Mouse (Mus musculus): ENCODE data around the gene 0610040J01Rik. TPM values are rescaled to one million over a fixed set of nuclear protein-coding genes. Genes with fewer than 3 reads are reported as not detected.
A peak's percentile ranks its signal among the peaks of the same experiment; 100 is the strongest.

0610040J01Rik gene
- 53.9 and 62.5 TPM in 2 replicates for polyA plus RNA-seq (2015; fragmentation: Nextera tagmentation; extraction: Ambion mirVana)

DNA sequence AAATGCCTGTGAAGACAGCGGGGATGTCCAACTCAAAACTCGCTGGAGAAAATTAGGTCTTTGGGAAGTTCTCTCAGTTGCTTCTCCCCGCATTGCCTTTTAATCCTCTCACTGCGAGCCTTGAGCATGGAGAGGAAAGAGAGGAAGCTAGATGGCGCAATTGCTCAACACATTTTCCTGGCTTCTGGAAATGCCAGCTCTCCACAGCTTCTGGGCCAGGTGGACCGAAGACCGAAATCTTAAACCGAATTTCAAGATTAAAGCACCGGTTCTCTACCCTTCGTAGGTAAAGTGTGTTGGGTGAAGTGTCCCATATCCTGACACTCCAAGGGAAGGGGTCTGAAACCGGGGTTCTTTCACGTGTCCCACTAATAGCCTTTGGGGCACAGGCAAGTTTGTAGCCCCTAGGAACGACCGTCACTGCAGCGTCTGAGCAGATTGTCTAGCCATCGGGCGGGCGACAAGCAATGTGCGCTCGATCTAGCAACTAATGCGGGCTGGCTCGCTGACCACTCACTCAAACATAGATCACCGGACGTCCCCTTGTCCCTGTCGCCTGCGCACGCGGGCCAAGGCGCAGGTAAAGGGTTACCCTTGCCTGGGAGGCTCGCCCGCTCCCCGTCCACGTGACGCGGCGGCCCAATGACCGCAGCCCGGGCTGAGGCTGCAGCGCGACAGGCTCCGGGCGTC is at the start of gene 0610040J01Rik:
Gene 0610040J01Rik, plus strand, starts transcription at position 545 of the 690 bp plus-strand sequence.
- Histone ChIP-seq H3K27me3 (ENCODE audit: control insufficient read depth, insufficient read depth, low read length) (no peaks in the 10 kb centered on the region), H3K4me3 (replicated peaks; ENCODE audit: low read length) (peak within 1 kb of the TSS; percentile 66), H3K9me3 (replicated peaks; ENCODE audit: control insufficient read depth, low read length) (no peaks in the 10 kb centered on the region), H3K36me3 (ENCODE audit: control insufficient read depth, insufficient read depth, low read length) (no peaks in the 10 kb centered on the region), H3K4me1 (ENCODE audit: control insufficient read depth, insufficient read depth, low read length) (0 out of 2 replicates have a peak, but pooled peaks cover 3% of the 10 kb centered on the region), H3K9ac (ENCODE audit: low read length) (peak within 1 kb of the TSS; percentile 83), H3K4me2 (ENCODE audit: low read depth, low read length) (peak within 1 kb of the TSS; percentile 97), H3K27ac (ENCODE audit: low read length) (peak within 1 kb of the TSS; percentile 64; the same call in 1 of the 2 replicates)
- 3% methylated on average over 42 of the region's 42 CpGs for WGBS
- ATAC-seq (ENCODE audit: insufficient read depth, low FRiP score), result peak; percentile 95

DNA sequence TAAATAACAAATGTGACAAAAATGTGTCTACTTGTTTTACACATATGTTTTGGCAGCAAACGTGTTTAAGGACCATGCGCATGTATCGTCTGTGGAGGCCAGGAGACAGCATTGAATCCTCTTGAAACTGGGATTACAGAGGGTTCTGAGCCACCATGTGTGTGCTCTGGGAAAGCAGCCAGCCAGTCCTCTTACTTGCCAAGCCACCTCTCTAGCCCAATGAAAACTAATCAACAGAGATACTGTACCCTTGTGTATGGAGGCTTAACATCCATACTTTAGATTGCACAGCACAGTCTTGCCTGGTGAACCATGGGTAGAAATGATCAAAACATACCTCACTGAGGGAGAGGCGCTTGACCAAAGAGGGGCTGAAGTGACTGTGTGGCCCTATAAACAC is 46.3 kb upstream of the 0610040J01Rik start:
- WGBS, result 91% methylated on average over 4 of the region's 4 CpGs
- ATAC-seq (ENCODE audit: insufficient read depth, low FRiP score), result no peak
- Histone ChIP-seq H3K4me1 (ENCODE audit: control insufficient read depth, insufficient read depth, low read length) (no peaks in the 10 kb centered on the region), H3K4me3 (replicated peaks; ENCODE audit: low read length) (no peak overlapping the region), H3K27ac (ENCODE audit: low read length) (no peak overlapping the region), H3K4me2 (ENCODE audit: low read depth, low read length) (no peak overlapping the region), H3K27me3 (ENCODE audit: control insufficient read depth, insufficient read depth, low read length) (no peaks in the 10 kb centered on the region), H3K9me3 (replicated peaks; ENCODE audit: control insufficient read depth, low read length) (no peaks in the 10 kb centered on the region), H3K9ac (ENCODE audit: low read length) (no peak overlapping the region), H3K36me3 (ENCODE audit: control insufficient read depth, insufficient read depth, low read length) (no peaks in the 10 kb centered on the region)

DNA sequence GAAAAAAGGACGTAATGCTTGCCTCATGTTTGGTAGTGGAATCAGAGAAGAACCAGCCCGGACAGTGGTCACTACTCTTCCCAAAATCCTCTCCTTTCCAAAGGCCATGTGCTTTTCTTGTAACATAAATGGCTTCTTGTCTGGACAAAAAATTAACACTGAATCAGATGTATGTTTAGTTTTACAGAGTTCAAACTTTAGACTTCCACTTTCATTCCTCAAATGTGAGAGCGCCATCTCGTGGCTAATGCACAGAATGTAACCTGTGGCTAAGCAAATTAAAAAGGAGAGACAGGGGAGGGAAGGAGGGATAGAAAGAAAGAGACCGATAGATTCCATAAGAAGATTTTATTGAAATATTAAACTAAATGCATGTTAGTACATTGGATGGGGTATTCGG is 45.4 kb upstream of the 0610040J01Rik start:
- Histone ChIP-seq H3K9ac (ENCODE audit: low read length) (no peak overlapping the region), H3K4me2 (ENCODE audit: low read depth, low read length) (no peak overlapping the region), H3K36me3 (ENCODE audit: control insufficient read depth, insufficient read depth, low read length) (no peaks in the 10 kb centered on the region), H3K27ac (ENCODE audit: low read length) (no peak overlapping the region), H3K4me1 (ENCODE audit: control insufficient read depth, insufficient read depth, low read length) (no peaks in the 10 kb centered on the region), H3K27me3 (ENCODE audit: control insufficient read depth, insufficient read depth, low read length) (no peaks in the 10 kb centered on the region), H3K4me3 (replicated peaks; ENCODE audit: low read length) (no peak overlapping the region), H3K9me3 (replicated peaks; ENCODE audit: control insufficient read depth, low read length) (no peaks in the 10 kb centered on the region)
- no peak for ATAC-seq (ENCODE audit: insufficient read depth, low FRiP score)
- WGBS, result 31% methylated on average over 6 of the region's 6 CpGs

DNA sequence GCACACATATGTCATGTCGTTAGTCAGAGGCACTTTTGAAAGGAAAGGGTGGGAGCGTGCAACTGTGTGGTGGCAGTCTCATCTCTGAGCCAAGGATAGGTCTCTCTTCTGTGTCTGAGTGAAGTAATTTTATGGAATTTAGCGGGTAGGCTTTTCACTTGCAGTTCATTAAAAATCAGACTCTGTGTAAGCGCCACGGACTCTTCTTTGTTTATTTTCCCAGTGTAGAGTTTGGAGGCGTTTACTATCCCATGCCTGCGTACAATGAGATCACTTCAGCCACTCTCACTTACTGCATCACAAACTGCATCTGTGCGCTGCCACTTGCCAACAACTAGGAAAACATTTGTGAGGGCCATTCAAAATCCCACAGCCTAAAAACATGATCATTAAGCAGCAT is 44.7 kb upstream of the 0610040J01Rik start:
- Histone ChIP-seq H3K36me3 (ENCODE audit: control insufficient read depth, insufficient read depth, low read length) (no peaks in the 10 kb centered on the region), H3K27ac (ENCODE audit: low read length) (no peak overlapping the region), H3K4me2 (ENCODE audit: low read depth, low read length) (no peak overlapping the region), H3K9me3 (replicated peaks; ENCODE audit: control insufficient read depth, low read length) (no peaks in the 10 kb centered on the region), H3K9ac (ENCODE audit: low read length) (no peak overlapping the region), H3K4me1 (ENCODE audit: control insufficient read depth, insufficient read depth, low read length) (no peaks in the 10 kb centered on the region), H3K27me3 (ENCODE audit: control insufficient read depth, insufficient read depth, low read length) (no peaks in the 10 kb centered on the region), H3K4me3 (replicated peaks; ENCODE audit: low read length) (no peak overlapping the region)
- WGBS, result 65% methylated on average over 8 of the region's 8 CpGs
- ATAC-seq (ENCODE audit: insufficient read depth, low FRiP score), result no peak

DNA sequence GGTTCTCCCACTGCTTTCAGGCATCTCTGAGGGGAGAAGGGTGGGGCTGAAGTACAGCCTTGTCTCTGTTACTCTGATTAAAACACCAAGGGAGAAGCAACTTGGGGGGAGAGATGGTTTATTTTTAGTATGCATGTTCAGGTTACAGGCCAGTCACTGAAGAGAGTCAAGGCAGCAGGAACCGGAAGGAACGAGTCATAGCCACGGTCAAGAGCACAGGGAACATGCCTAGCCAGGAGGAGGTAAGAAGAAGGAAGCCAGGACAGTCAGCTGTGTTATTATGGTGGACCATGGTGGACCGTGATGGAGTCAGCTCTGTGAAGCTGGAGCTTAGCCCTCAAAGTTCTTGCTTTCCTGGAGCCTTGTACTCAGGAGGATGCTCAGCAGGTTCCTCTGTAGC is 43.9 kb upstream of the 0610040J01Rik start:
- 83% methylated on average over 4 of the region's 4 CpGs for WGBS

DNA sequence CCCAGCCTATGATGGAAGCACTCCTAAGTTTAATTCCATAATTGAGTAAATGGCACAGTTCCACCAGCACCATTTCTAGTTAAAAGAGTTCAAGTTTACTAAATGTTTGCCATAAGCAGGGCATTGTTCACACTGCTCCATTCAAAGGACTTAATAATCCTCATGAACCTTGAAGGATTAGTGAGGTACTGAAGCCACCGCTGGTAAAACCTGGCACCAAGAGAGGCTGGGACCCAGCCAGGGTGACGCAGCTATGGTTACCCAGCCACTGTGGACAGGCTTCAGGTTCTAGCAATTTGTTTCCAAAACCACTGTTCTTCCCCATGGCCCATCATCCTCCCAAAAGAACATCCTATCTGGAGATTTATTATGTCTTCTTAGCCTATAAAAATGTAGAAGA is 39.2 kb upstream of the 0610040J01Rik start:
- H3K4me2 ChIP-seq (ENCODE audit: low read depth, low read length), result no peak overlapping the region
- H3K27me3 ChIP-seq (ENCODE audit: control insufficient read depth, insufficient read depth, low read length), result no peaks in the 10 kb centered on the region
- H3K9ac ChIP-seq (ENCODE audit: low read length), result no peak overlapping the region
- no peaks in the 10 kb centered on the region for H3K4me1 ChIP-seq (ENCODE audit: control insufficient read depth, insufficient read depth, low read length)
- H3K27ac ChIP-seq (ENCODE audit: low read length), result no peak overlapping the region
- WGBS, result 56% methylated on average over 2 of the region's 2 CpGs
- ATAC-seq (ENCODE audit: insufficient read depth, low FRiP score), result no peak
- no peaks in the 10 kb centered on the region for H3K9me3 ChIP-seq (replicated peaks; ENCODE audit: control insufficient read depth, low read length)
- H3K36me3 ChIP-seq (ENCODE audit: control insufficient read depth, insufficient read depth, low read length), result no peaks in the 10 kb centered on the region
- H3K4me3 ChIP-seq (replicated peaks; ENCODE audit: low read length), result no peak overlapping the region

More for the DNA sequence above, 43.9 kb upstream of the 0610040J01Rik start:
- Histone ChIP-seq H3K9me3 (replicated peaks; ENCODE audit: control insufficient read depth, low read length) (no peaks in the 10 kb centered on the region), H3K4me2 (ENCODE audit: low read depth, low read length) (no peak overlapping the region), H3K4me3 (replicated peaks; ENCODE audit: low read length) (no peak overlapping the region), H3K36me3 (ENCODE audit: control insufficient read depth, insufficient read depth, low read length) (no peaks in the 10 kb centered on the region), H3K9ac (ENCODE audit: low read length) (no peak overlapping the region), H3K4me1 (ENCODE audit: control insufficient read depth, insufficient read depth, low read length) (no peaks in the 10 kb centered on the region), H3K27ac (ENCODE audit: low read length) (no peak overlapping the region), H3K27me3 (ENCODE audit: control insufficient read depth, insufficient read depth, low read length) (no peaks in the 10 kb centered on the region)
- ATAC-seq (ENCODE audit: insufficient read depth, low FRiP score), result no peak

DNA sequence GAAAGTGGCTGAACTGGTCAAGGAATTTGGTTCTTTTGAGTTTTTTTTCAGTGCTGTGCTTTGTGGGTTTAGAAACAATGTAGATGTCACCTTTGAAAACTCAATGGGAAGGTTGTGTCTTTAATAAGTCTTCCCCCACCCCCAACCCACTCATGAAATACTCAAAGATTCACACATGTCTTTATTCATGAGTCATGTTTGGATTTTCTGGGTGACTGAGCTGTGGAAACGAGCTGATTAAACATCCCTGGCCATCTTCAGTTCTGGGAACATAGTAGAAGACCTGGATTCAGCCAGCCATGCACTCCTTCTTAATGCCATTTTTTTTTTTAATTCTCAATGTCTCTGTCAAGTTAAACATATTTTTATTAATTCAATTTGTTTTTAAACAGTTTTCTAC is 38.6 kb upstream of the 0610040J01Rik start:
- Histone ChIP-seq H3K27me3 (ENCODE audit: control insufficient read depth, insufficient read depth, low read length) (no peaks in the 10 kb centered on the region), H3K27ac (ENCODE audit: low read length) (no peak overlapping the region), H3K9me3 (replicated peaks; ENCODE audit: control insufficient read depth, low read length) (no peaks in the 10 kb centered on the region), H3K36me3 (ENCODE audit: control insufficient read depth, insufficient read depth, low read length) (no peaks in the 10 kb centered on the region), H3K9ac (ENCODE audit: low read length) (no peak overlapping the region), H3K4me2 (ENCODE audit: low read depth, low read length) (no peak overlapping the region), H3K4me3 (replicated peaks; ENCODE audit: low read length) (no peak overlapping the region), H3K4me1 (ENCODE audit: control insufficient read depth, insufficient read depth, low read length) (no peaks in the 10 kb centered on the region)
- 65% methylated on average over 1 of the region's 1 CpGs for WGBS
- no peak for ATAC-seq (ENCODE audit: insufficient read depth, low FRiP score)

DNA sequence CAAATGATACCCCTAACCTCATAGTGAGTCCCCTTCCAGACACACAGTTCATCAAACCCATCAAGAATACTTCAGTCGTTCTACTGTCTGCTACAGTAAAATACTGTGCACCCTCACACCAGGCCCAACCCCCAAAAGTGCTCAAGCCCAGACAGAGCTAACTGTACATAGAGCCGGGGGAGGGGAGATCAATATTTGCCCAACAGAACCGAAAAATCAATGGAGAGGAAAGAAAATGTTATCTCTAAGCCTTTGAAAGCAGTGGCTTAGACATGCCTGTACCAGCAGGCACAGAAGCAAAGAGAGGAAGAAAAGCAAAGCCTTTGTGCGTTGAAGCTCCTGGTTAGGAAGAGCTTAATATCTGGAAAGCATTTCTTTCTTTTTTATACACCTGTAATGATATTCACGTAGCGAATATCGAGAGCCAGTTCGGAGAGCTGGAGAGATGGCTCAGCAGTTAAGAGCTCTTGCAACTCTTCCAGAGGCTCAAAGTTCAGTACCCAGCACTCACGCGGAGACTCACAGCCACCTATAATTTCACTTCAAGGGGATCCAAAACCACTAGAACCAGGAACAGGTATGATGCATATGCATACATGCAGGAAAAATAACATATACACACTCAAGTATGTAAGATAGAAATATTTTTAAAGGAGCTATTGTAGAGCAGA is 23.9 kb upstream of the 0610040J01Rik start:
- no peak overlapping the region for H3K4me3 ChIP-seq (replicated peaks; ENCODE audit: low read length)
- WGBS, result 67% methylated on average over 10 of the region's 10 CpGs
- peak overlapping the region; percentile 52; the same call in 1 of the 2 replicates for H3K27ac ChIP-seq (ENCODE audit: low read length)
- peaks cover 4% of the 10 kb centered on the region for H3K4me1 ChIP-seq (ENCODE audit: control insufficient read depth, insufficient read depth, low read length)
- no peaks in the 10 kb centered on the region for H3K27me3 ChIP-seq (ENCODE audit: control insufficient read depth, insufficient read depth, low read length)
- no peaks in the 10 kb centered on the region for H3K36me3 ChIP-seq (ENCODE audit: control insufficient read depth, insufficient read depth, low read length)
- H3K9me3 ChIP-seq (replicated peaks; ENCODE audit: control insufficient read depth, low read length), result no peaks in the 10 kb centered on the region
- ATAC-seq (ENCODE audit: insufficient read depth, low FRiP score), result peak; percentile 87; the same call in 1 of the 2 replicates
- H3K4me2 ChIP-seq (ENCODE audit: low read depth, low read length), result no peak overlapping the region
- no peak overlapping the region for H3K9ac ChIP-seq (ENCODE audit: low read length)

DNA sequence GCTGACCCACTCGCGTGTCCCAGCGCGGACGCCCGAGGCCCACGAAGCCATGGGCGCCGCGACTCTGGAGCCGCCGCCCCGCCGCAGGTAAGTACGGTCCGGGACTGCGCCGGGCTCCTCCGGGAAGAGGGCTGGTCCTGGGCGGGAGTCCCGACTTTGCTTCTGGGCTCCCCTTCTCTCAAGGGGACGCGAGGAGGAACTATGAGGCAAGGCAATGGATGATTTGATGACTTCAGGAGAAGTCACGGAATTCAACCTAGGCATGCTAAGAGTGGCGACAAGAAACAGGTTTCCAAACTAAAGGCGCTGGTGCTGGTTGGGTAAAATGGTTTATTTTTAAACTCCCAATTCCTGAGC is 324 bp downstream of the 0610040J01Rik start:
- WGBS, result under 1% methylated on average over 26 of the region's 26 CpGs
- H3K27me3 ChIP-seq (ENCODE audit: control insufficient read depth, insufficient read depth, low read length), result no peaks in the 10 kb centered on the region
- ATAC-seq (ENCODE audit: insufficient read depth, low FRiP score), result no peak
- H3K27ac ChIP-seq (ENCODE audit: low read length), result peak overlapping the region; percentile 64; the same call in 1 of the 2 replicates
- H3K36me3 ChIP-seq (ENCODE audit: control insufficient read depth, insufficient read depth, low read length), result no peaks in the 10 kb centered on the region
- no peaks in the 10 kb centered on the region for H3K9me3 ChIP-seq (replicated peaks; ENCODE audit: control insufficient read depth, low read length)
- H3K4me2 ChIP-seq (ENCODE audit: low read depth, low read length), result peak overlapping the region; percentile 97
- H3K9ac ChIP-seq (ENCODE audit: low read length), result peak overlapping the region; percentile 83
- H3K4me3 ChIP-seq (replicated peaks; ENCODE audit: low read length), result peak overlapping the region; percentile 66
- H3K4me1 ChIP-seq (ENCODE audit: control insufficient read depth, insufficient read depth, low read length), result 0 out of 2 replicates have a peak, but pooled peaks cover 3% of the 10 kb centered on the region
